Mouse (Mus musculus): ENCODE results near the gene Sec14l2.
A peak's percentile ranks its signal among the peaks of the same experiment; 100 is the strongest.

The Sec14l2 gene

GRCm38 (mm10) chr11:4122742-4123579 lies at the start of gene Sec14l2:
Sec14l2 (minus strand) TSS chr11:4123415.
- DNase-seq: no peak

- DNase-seq: no peak
Observed at GRCm38 (mm10) chr11:4166467-4167090, 43.4 kb upstream of the Sec14l2 start.

GRCm38 (mm10) chr11:4164701-4165100 lies 41.5 kb upstream of the Sec14l2 start:
- no peak for DNase-seq

- DNase-seq: no peak
Observed at GRCm38 (mm10) chr11:4160758-4161480, 37.7 kb upstream of the Sec14l2 start.

GRCm38 (mm10) chr11:4159808-4160708 lies 36.8 kb upstream of the Sec14l2 start, which contains the start of the genes Ccdc157 and Sf3a1:
Ccdc157 (minus strand) TSS chr11:4160293.
Sf3a1 (plus strand) TSS chr11:4160350.
- DNase-seq: peak; percentile 95

GRCm38 (mm10) chr11:4158676-4159075 lies 35.5 kb upstream of the Sec14l2 start:
- DNase-seq: no peak

- no peak for DNase-seq
Observed at GRCm38 (mm10) chr11:4155641-4156040, 32.4 kb upstream of the Sec14l2 start.

- no peak for DNase-seq
Observed at GRCm38 (mm10) chr11:4153694-4154093, 30.5 kb upstream of the Sec14l2 start.

- no peak for DNase-seq
Observed at GRCm38 (mm10) chr11:4149886-4150285, 26.7 kb upstream of the Sec14l2 start.

- no peak for DNase-seq
Observed at GRCm38 (mm10) chr11:4148536-4149156, 25.4 kb upstream of the Sec14l2 start.

- no peak for DNase-seq
Observed at GRCm38 (mm10) chr11:4148120-4148519, 24.9 kb upstream of the Sec14l2 start.

- DNase-seq: no peak
Observed at GRCm38 (mm10) chr11:4147098-4147497, 23.9 kb upstream of the Sec14l2 start.

GRCm38 (mm10) chr11:4146381-4146780 lies 23.2 kb upstream of the Sec14l2 start:
- no peak for DNase-seq

- no peak for DNase-seq
Observed at GRCm38 (mm10) chr11:4143281-4144062, 20.3 kb upstream of the Sec14l2 start.

GRCm38 (mm10) chr11:4142352-4142751 lies 19.1 kb upstream of the Sec14l2 start:
- no peak for DNase-seq

- DNase-seq: no peak
Observed at GRCm38 (mm10) chr11:4141505-4141904, 18.3 kb upstream of the Sec14l2 start.

- DNase-seq: no peak
Observed at GRCm38 (mm10) chr11:4138964-4139363, 15.7 kb upstream of the Sec14l2 start.

GRCm38 (mm10) chr11:4134986-4135935 lies 12.0 kb upstream of the Sec14l2 start, which contains the start of gene Rnf215:
Rnf215 (plus strand) TSS chr11:4135202.
- DNase-seq: peak; percentile 88

- no peak for DNase-seq
Observed at GRCm38 (mm10) chr11:4134400-4134799, 11.2 kb upstream of the Sec14l2 start.

- DNase-seq: no peak
Observed at GRCm38 (mm10) chr11:4133450-4133849, 10.2 kb upstream of the Sec14l2 start.

Measured in right cerebral cortex, postnatal 25 days (tissue).